Mouse (Mus musculus) embryonic facial prominence, embryonic 13.5 days (tissue): ENCODE results near the gene Rcn1. TPM values are rescaled to one million over a fixed set of nuclear protein-coding genes. Genes with fewer than 3 reads are reported as not detected.

Experiments used
- ATAC-seq: fragments of 200-750 bp; cut with Nextera tagmentation; 2 replicates; pipeline ENCODE4 v1.8.0; 2017; ENCODE audit warnings: low read depth; ENCODE audit not compliant: insufficient number of reproducible peaks, insufficient read depth, low FRiP score, low TSS enrichment
- H3K27ac ChIP-seq: fragments of 300-500 bp; sonication (generic); 2 replicates; pipeline ENCODE4 v1.5.1; 2015; ENCODE audit warnings: moderate library complexity, mild to moderate bottlenecking, inconsistent platforms
- H3K27me3 ChIP-seq: fragments of 300-500 bp; sonication (generic); 2 replicates; pipeline ENCODE4 v1.6.1; 2015; ENCODE audit warnings: mild to moderate bottlenecking, inconsistent platforms
- H3K36me3 ChIP-seq: fragments of 300-500 bp; sonication (generic); 2 replicates; pipeline ENCODE4 v1.6.1; 2015; ENCODE audit warnings: mild to moderate bottlenecking, inconsistent platforms
- H3K4me1 ChIP-seq: fragments of 300-500 bp; sonication (generic); 2 replicates; pipeline ENCODE4 v1.6.1; 2015; ENCODE audit warnings: inconsistent platforms
- H3K4me2 ChIP-seq: fragments of 300-500 bp; sonication (generic); 2 replicates; pipeline ENCODE4 v1.6.1; 2015; ENCODE audit warnings: moderate library complexity, mild to moderate bottlenecking, inconsistent platforms
- H3K4me3 ChIP-seq: fragments of 300-500 bp; sonication (generic); 2 replicates; pipeline ENCODE4 v1.5.1; 2015; ENCODE audit warnings: mild to moderate bottlenecking, inconsistent platforms
- H3K9ac ChIP-seq: fragments of 300-500 bp; sonication (generic); 2 replicates; pipeline ENCODE4 v1.6.1; 2015; ENCODE audit warnings: mild to moderate bottlenecking, inconsistent platforms
- H3K9me3 ChIP-seq: fragments of 300-500 bp; sonication (generic); 2 replicates; pipeline ENCODE4 v1.6.1; 2016; ENCODE audit warnings: inconsistent platforms
- WGBS: fragments of 180-500 bp; shearing (Covaris S2); methylation state at CpG from one replicate; pipeline ENCODE4 v1.1.7; 2015; ENCODE audit warnings: mixed read lengths; 5-methylcytosine and 5-hydroxymethylcytosine counted together
- polyA plus RNA-seq: library from polyadenylated mRNA; unstranded; fragments of >200 nt; fragmentation: Nextera tagmentation; extraction: Ambion mirVana; gene quantifications from 2 replicates; pipeline ENCODE4 v1.2.1, GENCODE M21; 2015

Rcn1 gene
- polyA plus RNA-seq, 1 experiment from 2014 or later: 223 TPM

DNA sequence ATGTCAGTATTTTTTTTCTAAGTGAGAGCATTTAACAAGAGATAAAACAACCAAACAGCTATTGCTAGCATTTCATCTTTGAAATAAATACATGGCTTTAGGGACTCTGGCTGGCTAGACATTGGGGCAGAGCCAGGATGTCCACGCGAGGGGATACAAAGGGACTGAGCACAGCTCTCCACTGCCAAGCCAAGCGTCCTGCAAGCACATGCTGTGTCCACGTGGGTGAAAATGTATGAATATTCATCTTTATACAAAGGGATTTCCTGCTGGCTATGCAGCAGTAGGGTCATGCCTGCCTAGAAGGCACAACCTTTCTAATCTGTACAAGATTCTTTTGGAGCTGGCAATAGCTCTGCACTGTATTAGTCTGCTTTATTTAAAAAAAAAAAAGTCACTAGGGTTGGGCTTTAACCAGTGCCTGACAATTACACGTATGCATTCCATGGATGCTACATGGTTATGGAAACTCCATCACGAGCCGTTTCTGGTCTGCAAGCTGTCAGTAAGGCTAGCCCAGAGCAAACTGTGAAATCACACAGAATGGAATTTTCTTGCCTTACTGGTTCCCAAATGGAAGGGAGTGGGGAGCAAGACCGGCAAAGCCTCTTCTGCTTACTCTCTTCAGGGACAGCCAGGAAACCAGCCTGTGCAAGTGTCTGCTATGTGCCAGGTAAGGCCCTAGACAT is 17.7 kb upstream of the Rcn1 start:
- H3K4me1 ChIP-seq: peaks cover 26% of the 10 kb centered on the region
- H3K4me3 ChIP-seq: no peak overlapping the region
- no peak overlapping the region for H3K9ac ChIP-seq
- H3K27ac ChIP-seq: peak overlapping the region; percentile 22; the same call in 1 of the 2 replicates
- WGBS: 38% methylated on average over 8 of the region's 8 CpGs
- no peak for ATAC-seq
- H3K27me3 ChIP-seq: no peaks in the 10 kb centered on the region
- no peaks in the 10 kb centered on the region for H3K36me3 ChIP-seq
- H3K9me3 ChIP-seq: no peaks in the 10 kb centered on the region
- no peak overlapping the region for H3K4me2 ChIP-seq

- ATAC-seq: no peak; the same call in 1 of the 2 replicates
- no peaks in the 10 kb centered on the region for H3K27me3 ChIP-seq
- H3K36me3 ChIP-seq: no peaks in the 10 kb centered on the region
- peaks cover 26% of the 10 kb centered on the region for H3K4me1 ChIP-seq
- H3K4me2 ChIP-seq: no peak overlapping the region
- H3K9ac ChIP-seq: no peak overlapping the region
- no peaks in the 10 kb centered on the region for H3K9me3 ChIP-seq
- H3K27ac ChIP-seq: no peak overlapping the region
- H3K4me3 ChIP-seq: no peak overlapping the region
- 50% methylated on average over 7 of the region's 7 CpGs for WGBS
These were observed 17.0 kb upstream of the Rcn1 start for GRCm38 (mm10) chr2:105416046-105416659.

- no peak overlapping the region for H3K4me3 ChIP-seq
- H3K36me3 ChIP-seq: no peaks in the 10 kb centered on the region
- H3K9ac ChIP-seq: no peak overlapping the region
- WGBS: 80% methylated on average over 2 of the region's 2 CpGs
- H3K9me3 ChIP-seq: no peaks in the 10 kb centered on the region
- H3K4me2 ChIP-seq: no peak overlapping the region
- no peak overlapping the region for H3K27ac ChIP-seq
- ATAC-seq: no peak
- no peaks in the 10 kb centered on the region for H3K27me3 ChIP-seq
- H3K4me1 ChIP-seq: peaks cover 26% of the 10 kb centered on the region
These were observed 15.2 kb upstream of the Rcn1 start for GRCm38 (mm10) chr2:105414309-105414708.

- ATAC-seq: no peak
- 88% methylated on average over 1 of the region's 1 CpGs for WGBS
- no peaks in the 10 kb centered on the region for H3K36me3 ChIP-seq
- no peak overlapping the region for H3K4me3 ChIP-seq
- H3K27ac ChIP-seq: no peak overlapping the region
- H3K27me3 ChIP-seq: no peaks in the 10 kb centered on the region; the same call in 1 of the 2 replicates
- H3K4me1 ChIP-seq: no peaks in the 10 kb centered on the region
- H3K9me3 ChIP-seq: no peaks in the 10 kb centered on the region
- no peak overlapping the region for H3K4me2 ChIP-seq
- H3K9ac ChIP-seq: no peak overlapping the region
These were observed 10.1 kb upstream of the Rcn1 start for GRCm38 (mm10) chr2:105409253-105409652.

GRCm38 (mm10) chr2:105408511-105408910 is 9.4 kb upstream of the Rcn1 start:
- 87% methylated on average over 4 of the region's 4 CpGs for WGBS
- no peaks in the 10 kb centered on the region for H3K4me1 ChIP-seq
- H3K27ac ChIP-seq: no peak overlapping the region
- H3K9me3 ChIP-seq: no peaks in the 10 kb centered on the region
- no peaks in the 10 kb centered on the region; the same call in 1 of the 2 replicates for H3K27me3 ChIP-seq
- H3K4me2 ChIP-seq: no peak overlapping the region
- no peak overlapping the region for H3K9ac ChIP-seq
- no peak overlapping the region for H3K4me3 ChIP-seq
- no peaks in the 10 kb centered on the region for H3K36me3 ChIP-seq
- no peak for ATAC-seq

DNA sequence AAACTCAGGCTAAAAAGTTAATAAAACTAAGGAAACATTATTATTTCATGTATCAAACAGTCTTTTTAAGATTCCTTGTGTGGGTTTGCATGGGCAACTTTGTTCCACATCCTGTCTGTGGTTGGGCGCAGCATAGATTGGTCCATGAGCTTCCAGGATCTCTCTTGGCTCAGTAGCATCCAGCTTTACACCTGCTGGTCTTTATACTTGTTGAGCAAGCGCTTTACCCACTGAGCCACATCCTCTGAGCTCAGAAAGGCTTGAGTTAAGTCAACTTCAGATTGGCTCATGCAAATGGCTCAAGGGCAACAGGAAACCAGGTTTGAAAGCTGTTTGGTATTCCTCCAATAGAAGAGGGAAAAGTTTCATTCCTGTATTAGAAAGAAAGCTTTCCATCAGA is 3.1 kb upstream of the Rcn1 start:
- H3K36me3 ChIP-seq: no peaks in the 10 kb centered on the region
- H3K4me2 ChIP-seq: no peak overlapping the region
- 85% methylated on average over 2 of the region's 2 CpGs for WGBS
- no peaks in the 10 kb centered on the region for H3K9me3 ChIP-seq
- H3K27ac ChIP-seq: no peak overlapping the region
- H3K4me1 ChIP-seq: peaks cover 19% of the 10 kb centered on the region
- ATAC-seq: no peak
- no peak overlapping the region for H3K4me3 ChIP-seq
- no peak overlapping the region for H3K9ac ChIP-seq
- no peaks in the 10 kb centered on the region for H3K27me3 ChIP-seq

- Histone ChIP-seq H3K36me3 (0 out of 2 replicates have a peak, but pooled peaks cover 7% of the 10 kb centered on the region), H3K9me3 (no peaks in the 10 kb centered on the region), H3K4me1 (peaks cover 34% of the 10 kb centered on the region), H3K27ac (no peak overlapping the region), H3K4me3 (no peak overlapping the region), H3K27me3 (no peaks in the 10 kb centered on the region), H3K4me2 (no peak overlapping the region), H3K9ac (no peak overlapping the region)
- WGBS: 88% methylated on average over 4 of the region's 4 CpGs
- no peak for ATAC-seq
These were observed 1.4 kb upstream of the Rcn1 start for GRCm38 (mm10) chr2:105400558-105400957.

- Histone ChIP-seq H3K27ac (peak overlapping the region; percentile 98), H3K27me3 (no peaks in the 10 kb centered on the region), H3K36me3 (peaks cover 21% of the 10 kb centered on the region), H3K4me3 (peak overlapping the region; percentile 82), H3K4me2 (peak overlapping the region; percentile 82), H3K4me1 (peaks cover 34% of the 10 kb centered on the region), H3K9me3 (no peaks in the 10 kb centered on the region), H3K9ac (peak overlapping the region; percentile 98)
- peak; percentile 22; the same call in 1 of the 2 replicates for ATAC-seq
- WGBS: under 1% methylated on average over 31 of the region's 31 CpGs
These were observed 459 bp downstream of the Rcn1 start for GRCm38 (mm10) chr2:105398636-105399084.

DNA sequence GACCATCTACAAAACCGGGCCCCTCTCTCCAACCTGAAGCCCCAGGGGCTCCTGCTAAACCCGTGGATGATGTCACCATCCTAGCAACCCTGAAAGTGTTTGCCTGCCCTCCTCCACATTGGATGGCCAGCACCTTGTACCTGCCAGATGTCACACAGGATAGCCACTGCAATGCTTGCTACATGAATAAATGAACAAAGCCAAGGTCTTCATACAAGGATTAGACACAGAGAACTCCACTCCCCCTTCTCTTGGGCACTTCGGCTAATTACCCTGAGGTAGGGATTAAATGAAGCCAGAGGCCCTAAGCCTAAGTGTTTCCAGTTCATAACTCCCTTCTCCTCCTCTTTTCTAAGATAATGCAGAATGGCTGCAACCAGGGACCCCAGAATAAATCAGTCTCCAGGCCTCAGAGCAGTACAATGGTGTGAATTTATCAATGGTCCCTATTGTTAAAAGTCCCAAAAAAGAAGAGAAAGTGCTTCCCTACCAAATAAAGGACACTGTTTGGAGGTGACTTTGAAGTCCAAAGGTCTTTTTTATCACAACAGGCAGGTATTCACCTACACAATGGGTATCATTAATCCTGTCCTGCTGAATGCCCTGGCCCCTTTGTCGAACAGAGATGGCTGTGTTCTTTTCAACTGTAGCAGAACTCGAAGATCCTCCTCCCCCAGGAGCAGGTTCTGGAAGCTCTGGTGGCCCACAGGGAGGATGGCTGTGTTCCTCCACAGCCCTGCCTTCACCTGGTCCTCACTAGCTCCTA is 1.5 kb downstream of the Rcn1 start:
- peak overlapping the region; percentile 82 for H3K4me2 ChIP-seq
- peaks cover 34% of the 10 kb centered on the region for H3K4me1 ChIP-seq
- H3K27me3 ChIP-seq: no peaks in the 10 kb centered on the region
- peak overlapping the region; percentile 98 for H3K9ac ChIP-seq
- whole genome bisulfite sequencing: 24% methylated on average over 5 of the region's 5 CpGs
- ATAC-seq: no peak
- H3K9me3 ChIP-seq: no peaks in the 10 kb centered on the region
- H3K36me3 ChIP-seq: peaks cover 31% of the 10 kb centered on the region
- H3K4me3 ChIP-seq: peak overlapping the region; percentile 82
- peak overlapping the region; percentile 98; the same call in 1 of the 2 replicates for H3K27ac ChIP-seq

DNA sequence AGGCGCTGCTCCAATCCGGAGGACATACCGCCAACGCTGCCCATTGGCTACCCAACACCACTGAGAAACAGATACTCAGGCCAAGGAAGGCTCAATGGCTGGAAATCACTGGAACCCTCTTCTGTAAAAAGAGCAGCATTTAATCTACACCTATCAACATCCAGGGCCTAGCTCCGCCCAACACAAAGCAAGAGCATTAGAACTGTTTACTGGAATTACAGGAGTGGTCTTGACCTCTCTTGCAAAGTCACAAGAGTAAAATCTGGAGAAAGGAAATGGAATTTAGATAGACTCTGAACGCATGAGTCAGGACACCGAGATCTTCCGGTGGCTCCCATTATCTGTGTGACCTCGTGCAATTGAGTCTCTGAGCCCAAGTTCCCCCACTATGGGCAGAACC is 3.1 kb downstream of the Rcn1 start:
- no peak overlapping the region for H3K9ac ChIP-seq
- H3K4me1 ChIP-seq: peaks cover 34% of the 10 kb centered on the region
- WGBS: 93% methylated on average over 9 of the region's 9 CpGs
- ATAC-seq: no peak
- no peak overlapping the region for H3K4me2 ChIP-seq
- H3K9me3 ChIP-seq: no peaks in the 10 kb centered on the region
- H3K27me3 ChIP-seq: no peaks in the 10 kb centered on the region
- H3K27ac ChIP-seq: no peak overlapping the region
- H3K4me3 ChIP-seq: no peak overlapping the region
- H3K36me3 ChIP-seq: peaks cover 47% of the 10 kb centered on the region

DNA sequence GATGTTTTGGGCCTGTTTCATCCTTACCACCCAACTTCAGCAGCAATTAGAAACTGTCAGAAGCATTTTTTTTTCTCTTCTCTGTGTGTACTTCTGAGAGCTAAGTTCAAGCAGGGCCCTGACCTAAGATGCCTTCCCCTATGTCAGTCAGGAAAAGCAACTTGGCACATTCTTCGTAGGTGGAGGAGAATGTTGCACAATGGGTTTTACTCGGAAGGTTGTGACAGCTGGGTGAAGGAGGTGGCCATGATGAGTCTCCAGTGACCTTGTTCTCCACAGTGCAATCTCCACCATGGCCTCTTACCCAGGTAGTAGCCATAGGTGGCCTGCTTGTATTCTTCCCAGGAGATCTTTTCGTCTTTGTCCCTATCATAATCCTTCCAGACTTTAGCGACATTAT is 4.7 kb downstream of the Rcn1 start:
- Histone ChIP-seq H3K27me3 (no peaks in the 10 kb centered on the region), H3K36me3 (peaks cover 61% of the 10 kb centered on the region)

More for the DNA sequence above, 4.7 kb downstream of the Rcn1 start:
- 91% methylated on average over 4 of the region's 4 CpGs for WGBS
- Histone ChIP-seq H3K4me3 (no peak overlapping the region), H3K27ac (no peak overlapping the region), H3K4me1 (peaks cover 26% of the 10 kb centered on the region), H3K9ac (no peak overlapping the region), H3K9me3 (no peaks in the 10 kb centered on the region), H3K4me2 (no peak overlapping the region)
- no peak for ATAC-seq
